Mouse (Mus musculus) embryonic fibroblast, embryonic 13.5 days (primary cell): ENCODE measurements at regions not wholly inside any gene's neighbourhood (a gene's known extent, or its start where the extent isn't known, plus 50 kb on each side); places are given as distances from the start of the nearest gene placed in this dataset.

Source experiments
- CTCF ChIP-seq: IDR thresholded peaks from 2 replicates; pipeline ENCODE4 v1.5.1; 2011; ENCODE audit warnings: mild to moderate bottlenecking, control low read depth, low read length, moderate library complexity, borderline replicate concordance; ENCODE audit not compliant: insufficient read depth
- POLR2A ChIP-seq: IDR thresholded peaks from 2 replicates; pipeline ENCODE4 v1.6.1; 2011; ENCODE audit warnings: low read depth, mild to moderate bottlenecking, control low read depth, low read length, moderate library complexity

DNA sequence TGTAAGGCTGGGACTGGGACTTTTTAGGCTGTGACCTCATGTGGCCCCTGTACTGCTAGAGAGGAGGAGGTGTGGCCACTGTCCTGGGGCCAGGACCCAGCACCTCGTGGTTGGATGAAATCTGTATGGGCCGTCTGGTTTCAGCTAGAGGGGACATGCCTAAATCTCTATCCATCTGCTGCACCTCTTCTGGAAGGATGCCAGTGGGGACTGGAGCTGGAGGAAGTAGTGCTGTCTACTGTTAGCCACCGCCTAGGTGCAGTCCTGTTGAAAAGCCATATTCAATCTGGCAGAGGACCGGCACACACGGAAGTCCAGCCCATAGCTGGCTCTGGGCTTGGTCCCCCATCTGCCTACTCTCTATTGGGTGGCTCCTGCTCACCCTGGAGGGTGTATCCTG is 56.7 kb upstream of the Col5a1 start:
- TF ChIP-seq CTCF (no peak), POLR2A (no peak)
